Mouse (Mus musculus): ENCODE results near the gene BC035947. TPM values are rescaled to one million over a fixed set of nuclear protein-coding genes. Genes with fewer than 3 reads are reported as not detected.
"Not testable (repeated sequence)": the region's sequence is repeated elsewhere in the genome, so short reads cannot be mapped to it uniquely, and the experiment has no call there.

Gene BC035947
- polyA plus RNA-seq (2016; fragmentation: Nextera tagmentation; extraction: Ambion mirVana) = not detected in 2 replicates

GRCm38 (mm10) chr1:78511621-78512160 lies at the start of gene BC035947:
TSS of gene BC035947 (minus strand) at chr1:78512158.
- no peak within 1 kb of the TSS for H3K9ac ChIP-seq
- H3K36me3 ChIP-seq = no peaks in the 10 kb centered on the region
- H3K4me3 ChIP-seq = no peak within 1 kb of the TSS
- ATAC-seq = no peak
- no peaks in the 10 kb centered on the region for H3K9me3 ChIP-seq (replicated peaks)
- 8% methylated on average over 25 of the region's 25 CpGs for WGBS (ENCODE audit: insufficient replicate concordance)
- peak within 1 kb of the TSS; percentile 33 for H3K4me2 ChIP-seq
- H3K27me3 ChIP-seq (replicated peaks) = peaks cover 45% of the 10 kb centered on the region
- no peak within 1 kb of the TSS for H3K27ac ChIP-seq
- H3K4me1 ChIP-seq = no peaks in the 10 kb centered on the region

DNA sequence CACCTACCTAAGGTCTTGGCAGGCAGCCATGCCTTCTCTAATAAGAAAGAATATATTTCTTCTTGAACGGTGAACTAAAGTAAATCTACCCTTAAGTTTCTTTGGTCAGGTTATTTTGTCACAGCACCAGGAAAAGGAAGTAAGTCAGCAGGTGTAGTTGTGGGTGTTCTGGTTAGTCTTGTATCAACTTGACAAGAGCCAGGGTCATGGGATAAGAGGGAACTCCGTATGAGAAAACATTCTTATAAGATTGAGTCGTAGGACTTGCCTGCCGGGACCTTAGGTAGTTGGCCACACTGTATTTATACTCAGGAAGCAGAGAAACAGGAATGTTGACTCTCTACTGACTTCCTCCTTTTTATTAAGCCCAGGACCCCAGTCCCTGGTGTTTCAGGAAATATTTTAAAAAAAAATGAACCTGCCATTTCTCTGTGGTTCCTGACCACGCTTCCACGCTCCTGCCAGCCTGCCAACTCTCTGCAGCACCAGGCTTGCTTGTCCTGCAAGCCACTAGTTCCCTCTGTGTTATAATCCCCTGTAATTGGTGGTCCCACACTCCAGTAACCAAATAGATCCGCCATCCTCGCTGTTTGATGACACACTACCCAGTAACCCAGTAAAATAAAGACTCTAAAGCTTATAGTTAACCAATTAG lies 42.2 kb upstream of the BC035947 start:
- ATAC-seq = no peak
- 45% methylated on average over 8 of the region's 8 CpGs for WGBS (ENCODE audit: insufficient replicate concordance)

GRCm38 (mm10) chr1:78548961-78549360 lies 37.0 kb upstream of the BC035947 start:
- ATAC-seq = no peak
- H3K9me3 ChIP-seq (replicated peaks) = no peaks in the 10 kb centered on the region
- no peaks in the 10 kb centered on the region for H3K27me3 ChIP-seq (replicated peaks)
- no peak overlapping the region for H3K4me3 ChIP-seq
- H3K4me1 ChIP-seq = no peaks in the 10 kb centered on the region
- 50% methylated on average over 6 of the region's 6 CpGs for WGBS (ENCODE audit: insufficient replicate concordance)
- H3K9ac ChIP-seq = no peak overlapping the region
- H3K36me3 ChIP-seq = no peaks in the 10 kb centered on the region
- H3K4me2 ChIP-seq = no peak overlapping the region
- H3K27ac ChIP-seq = no peak overlapping the region

More for the DNA sequence above, 42.2 kb upstream of the BC035947 start:
- Histone ChIP-seq H3K27ac (no peak overlapping the region), H3K9ac (no peak overlapping the region), H3K27me3 (replicated peaks) (no peaks in the 10 kb centered on the region), H3K4me3 (no peak overlapping the region), H3K36me3 (no peaks in the 10 kb centered on the region), H3K4me2 (no peak overlapping the region), H3K9me3 (replicated peaks) (0 out of 2 replicates have a peak, but pooled peaks cover 5% of the 10 kb centered on the region), H3K4me1 (no peaks in the 10 kb centered on the region)

GRCm38 (mm10) chr1:78546258-78546657 lies 34.3 kb upstream of the BC035947 start:
- H3K36me3 ChIP-seq = no peaks in the 10 kb centered on the region
- WGBS (ENCODE audit: insufficient replicate concordance) = 72% methylated on average over 9 of the region's 9 CpGs
- H3K27me3 ChIP-seq (replicated peaks) = no peaks in the 10 kb centered on the region
- H3K27ac ChIP-seq = no peak overlapping the region
- no peak overlapping the region for H3K9ac ChIP-seq
- H3K4me1 ChIP-seq = no peaks in the 10 kb centered on the region
- no peak overlapping the region for H3K4me3 ChIP-seq
- no peak for ATAC-seq
- no peaks in the 10 kb centered on the region for H3K9me3 ChIP-seq (replicated peaks)
- H3K4me2 ChIP-seq = no peak overlapping the region

- not testable (repeated sequence) for ATAC-seq, H3K36me3 ChIP-seq
- 67% methylated on average over 1 of the region's 1 CpGs for WGBS (ENCODE audit: insufficient replicate concordance)
Measured at GRCm38 (mm10) chr1:78543631-78544030, 31.7 kb upstream of the BC035947 start.

GRCm38 (mm10) chr1:78539166-78539565 lies 27.2 kb upstream of the BC035947 start:
- 57% methylated on average over 6 of the region's 6 CpGs for WGBS (ENCODE audit: insufficient replicate concordance)
- H3K9ac ChIP-seq = no peak overlapping the region

More at GRCm38 (mm10) chr1:78543631-78544030, 31.7 kb upstream of the BC035947 start:
- not testable (repeated sequence) for H3K9me3 ChIP-seq (replicated peaks); H3K4me2 ChIP-seq; H3K4me1 ChIP-seq; H3K27me3 ChIP-seq (replicated peaks); H3K9ac ChIP-seq; H3K27ac ChIP-seq; H3K4me3 ChIP-seq

GRCm38 (mm10) chr1:78538396-78538795 lies 26.4 kb upstream of the BC035947 start:
- Histone ChIP-seq H3K9me3 (replicated peaks) (no peaks in the 10 kb centered on the region), H3K9ac (no peak overlapping the region), H3K27ac (no peak overlapping the region), H3K36me3 (no peaks in the 10 kb centered on the region), H3K4me3 (no peak overlapping the region), H3K4me1 (peaks cover 14% of the 10 kb centered on the region), H3K27me3 (replicated peaks) (0 out of 2 replicates have a peak, but pooled peaks cover 3% of the 10 kb centered on the region), H3K4me2 (no peak overlapping the region)
- no peak for ATAC-seq
- WGBS (ENCODE audit: insufficient replicate concordance) = 78% methylated on average over 5 of the region's 5 CpGs

More at GRCm38 (mm10) chr1:78539166-78539565, 27.2 kb upstream of the BC035947 start:
- Histone ChIP-seq H3K4me2 (no peak overlapping the region), H3K27ac (no peak overlapping the region), H3K36me3 (no peaks in the 10 kb centered on the region), H3K27me3 (replicated peaks) (0 out of 2 replicates have a peak, but pooled peaks cover 3% of the 10 kb centered on the region), H3K9me3 (replicated peaks) (no peaks in the 10 kb centered on the region), H3K4me1 (peaks cover 14% of the 10 kb centered on the region), H3K4me3 (no peak overlapping the region)
- ATAC-seq = no peak

GRCm38 (mm10) chr1:78537494-78538010 lies 25.6 kb upstream of the BC035947 start:
- Histone ChIP-seq H3K9ac (peak overlapping the region; percentile 27; the same call in 1 of the 2 replicates), H3K36me3 (no peaks in the 10 kb centered on the region), H3K4me2 (peak overlapping the region; percentile 62), H3K4me1 (peaks cover 14% of the 10 kb centered on the region), H3K27me3 (replicated peaks) (0 out of 2 replicates have a peak, but pooled peaks cover 3% of the 10 kb centered on the region), H3K27ac (no peak overlapping the region), H3K9me3 (replicated peaks) (no peaks in the 10 kb centered on the region), H3K4me3 (peak overlapping the region; percentile 35)
- WGBS (ENCODE audit: insufficient replicate concordance) = 12% methylated on average over 16 of the region's 16 CpGs
- ATAC-seq = peak; percentile 54; the same call in 1 of the 2 replicates

DNA sequence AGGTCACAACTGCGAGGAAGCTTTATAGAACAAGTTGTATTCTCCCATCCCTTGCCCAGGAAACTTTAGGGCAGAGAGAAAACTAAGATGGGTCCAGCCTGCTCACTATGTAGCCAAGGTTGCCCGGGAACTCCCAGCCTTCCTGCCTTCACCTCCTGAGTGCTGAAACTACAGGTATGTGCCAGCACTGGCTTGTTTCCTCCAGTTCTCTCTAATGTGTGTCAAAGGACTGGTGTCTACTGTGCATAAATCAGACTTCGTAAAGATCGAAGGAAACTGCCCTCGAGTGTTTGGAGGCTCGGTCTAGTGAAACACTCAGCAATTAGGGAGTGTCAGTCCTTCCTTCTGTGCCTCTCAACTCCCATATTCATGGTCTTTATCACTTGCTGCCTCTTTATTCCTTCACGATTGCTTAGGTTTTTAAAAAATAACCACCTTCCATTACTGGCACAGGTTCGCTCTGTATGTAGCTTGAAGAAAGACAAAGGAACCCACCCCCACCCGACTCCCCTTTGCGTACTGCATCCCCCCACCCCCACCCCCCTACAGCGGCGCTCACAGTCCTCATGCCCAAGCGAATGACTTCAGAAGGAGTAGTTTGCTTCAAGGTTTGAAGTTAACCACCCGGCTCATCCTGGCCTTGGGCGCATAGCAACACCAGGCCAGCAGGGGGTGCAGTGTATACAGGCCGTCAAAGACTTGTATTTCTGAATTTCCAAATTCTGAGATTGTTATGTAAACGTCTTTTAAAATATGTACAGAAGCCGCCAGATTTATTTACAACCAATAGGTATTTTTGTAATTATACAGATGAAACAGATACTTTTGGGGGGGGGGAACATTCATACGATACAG lies 24.6 kb upstream of the BC035947 start:
- H3K4me3 ChIP-seq = no peak overlapping the region
- peaks cover 14% of the 10 kb centered on the region for H3K4me1 ChIP-seq
- H3K9ac ChIP-seq = no peak overlapping the region
- WGBS (ENCODE audit: insufficient replicate concordance) = 31% methylated on average over 19 of the region's 19 CpGs
- no peak for ATAC-seq
- no peaks in the 10 kb centered on the region for H3K9me3 ChIP-seq (replicated peaks)
- H3K27ac ChIP-seq = no peak overlapping the region
- H3K27me3 ChIP-seq (replicated peaks) = 0 out of 2 replicates have a peak, but pooled peaks cover 3% of the 10 kb centered on the region
- no peaks in the 10 kb centered on the region for H3K36me3 ChIP-seq
- H3K4me2 ChIP-seq = peak overlapping the region; percentile 62

DNA sequence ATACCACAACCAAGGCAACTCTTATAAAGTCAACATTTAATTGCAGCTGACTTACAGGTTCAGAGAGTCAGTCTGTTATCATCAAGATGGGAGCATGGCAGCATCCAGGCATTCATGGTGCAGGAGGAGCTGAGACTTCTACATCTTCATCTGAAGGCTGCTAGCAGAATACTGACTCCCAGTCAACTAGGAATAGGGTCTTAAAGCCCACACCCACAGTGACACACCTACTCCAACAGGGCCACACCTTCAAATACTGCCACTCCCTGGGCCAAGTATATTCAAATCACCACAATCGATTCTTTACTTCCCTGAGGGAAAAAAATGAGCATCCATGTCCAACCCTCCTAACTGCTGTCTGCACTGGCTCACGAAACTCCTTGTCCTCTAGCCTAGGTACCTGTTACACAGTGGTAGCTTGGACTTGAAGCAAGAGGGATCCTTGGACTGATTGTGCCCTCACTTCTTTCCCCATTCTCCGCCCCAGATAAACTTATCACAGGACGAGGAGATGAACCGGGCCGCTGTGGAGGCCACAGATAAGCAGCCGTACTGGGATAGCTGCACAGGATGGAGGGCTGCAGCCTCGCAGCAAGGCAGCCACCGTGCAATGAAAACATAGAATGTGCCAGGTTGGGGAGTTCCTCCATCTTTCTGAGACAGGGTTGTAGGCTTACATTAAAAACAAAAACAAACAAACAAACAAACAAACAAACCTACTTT lies 22.6 kb upstream of the BC035947 start:
- Histone ChIP-seq H3K4me2 (0 out of 2 replicates have a peak overlapping the region, but pooled peaks have one; percentile 5), H3K4me3 (no peak overlapping the region), H3K4me1 (peaks cover 14% of the 10 kb centered on the region), H3K9ac (no peak overlapping the region), H3K36me3 (no peaks in the 10 kb centered on the region), H3K27me3 (replicated peaks) (0 out of 2 replicates have a peak, but pooled peaks cover 3% of the 10 kb centered on the region), H3K9me3 (replicated peaks) (no peaks in the 10 kb centered on the region), H3K27ac (no peak overlapping the region)
- ATAC-seq = peak; percentile 89
- 34% methylated on average over 9 of the region's 9 CpGs for WGBS (ENCODE audit: insufficient replicate concordance)

- WGBS (ENCODE audit: insufficient replicate concordance) = 78% methylated on average over 15 of the region's 15 CpGs
Measured at GRCm38 (mm10) chr1:78532184-78532800, 20.3 kb upstream of the BC035947 start.

More at GRCm38 (mm10) chr1:78532184-78532800, 20.3 kb upstream of the BC035947 start:
- Histone ChIP-seq H3K27me3 (replicated peaks) (peaks cover 3% of the 10 kb centered on the region; the same call in 1 of the 2 replicates), H3K4me1 (peaks cover 8% of the 10 kb centered on the region), H3K9ac (no peak overlapping the region), H3K36me3 (no peaks in the 10 kb centered on the region), H3K4me3 (no peak overlapping the region), H3K4me2 (no peak overlapping the region), H3K27ac (no peak overlapping the region), H3K9me3 (replicated peaks) (no peaks in the 10 kb centered on the region)
- no peak for ATAC-seq

Measured in liver, embryonic 12.5 days (tissue).